Mouse (Mus musculus) T-helper 2 cell (primary cell): Measurements from ENCODE around the gene Gpr132.
"Not testable (repeated sequence)": the region's sequence is repeated elsewhere in the genome, so short reads cannot be mapped to it uniquely, and the experiment has no call there.

Experiments used
- in situ Hi-C: fragments of 300-600 bp; cut with MboI, MseI; formaldehyde crosslinking; loops from one replicate; pipeline ENCODE4 v1.15.1; 2025; ENCODE audit warnings: high pct_unique_total_duplicates

The Gpr132 gene

DNA sequence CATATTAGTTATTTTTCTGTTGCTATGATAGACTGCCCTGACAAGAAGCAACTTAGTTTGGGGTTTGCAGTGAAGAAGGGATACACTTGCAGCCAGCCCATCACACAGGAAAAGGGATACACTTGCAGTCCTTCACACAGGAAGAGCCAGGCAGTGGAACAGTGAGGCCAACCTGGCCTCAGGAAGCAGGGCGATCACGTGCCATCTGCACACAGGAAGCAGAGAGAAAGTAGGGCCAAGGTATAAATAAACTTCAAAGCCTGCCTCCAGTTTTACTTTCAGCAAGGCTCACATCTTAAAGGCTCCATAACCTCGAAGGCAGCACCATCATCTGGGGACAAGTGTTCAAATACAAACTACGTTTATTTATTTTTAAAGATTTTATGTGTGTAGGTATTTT lies 44.8 kb downstream of the Gpr132 start:
- in situ Hi-C loops: no loop called here

GRCm38 (mm10) chr12:112822676-112823075 lies 45.4 kb downstream of the Gpr132 start:
- in situ Hi-C loops: no loop called here

DNA sequence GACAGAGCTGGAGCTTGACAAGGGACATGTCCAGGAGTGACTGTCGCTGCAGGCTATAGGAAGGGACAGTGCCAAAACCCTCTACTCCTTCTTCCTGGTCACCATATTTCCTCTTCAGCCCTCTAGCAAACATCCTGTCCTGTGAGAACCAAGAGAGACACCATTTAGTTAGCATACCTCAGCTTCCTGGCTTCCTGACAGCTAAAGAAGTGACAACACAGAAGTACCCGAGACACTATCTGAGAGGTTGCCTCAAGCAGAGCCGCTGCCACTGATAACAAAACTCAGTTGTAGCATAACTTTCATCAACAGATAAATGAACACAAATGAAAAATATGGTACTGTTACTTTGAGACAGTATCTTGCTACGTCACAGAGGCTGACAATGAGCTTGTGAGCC lies 46.1 kb downstream of the Gpr132 start:
- in situ Hi-C loops: no loop called here

DNA sequence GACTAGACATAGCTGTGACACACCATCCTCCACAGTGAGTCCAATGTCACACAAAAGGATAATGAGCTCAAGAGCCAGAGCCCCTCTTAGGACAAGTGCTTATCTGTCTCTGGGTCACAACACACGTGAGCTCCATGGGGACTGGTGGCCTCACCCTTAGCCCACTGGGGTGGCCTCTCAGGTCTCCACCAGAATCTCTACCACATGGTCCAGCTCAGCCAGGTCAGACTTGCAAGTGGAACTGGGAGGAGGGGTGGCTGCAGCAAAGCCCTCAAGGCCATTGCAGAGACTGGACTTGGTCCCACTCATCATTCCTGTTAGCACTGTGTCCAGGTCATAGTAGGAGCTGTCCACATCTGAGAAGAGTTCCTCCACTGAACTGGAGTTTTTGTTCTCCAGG lies 46.8 kb downstream of the Gpr132 start:
- in situ Hi-C loops: no loop called here

DNA sequence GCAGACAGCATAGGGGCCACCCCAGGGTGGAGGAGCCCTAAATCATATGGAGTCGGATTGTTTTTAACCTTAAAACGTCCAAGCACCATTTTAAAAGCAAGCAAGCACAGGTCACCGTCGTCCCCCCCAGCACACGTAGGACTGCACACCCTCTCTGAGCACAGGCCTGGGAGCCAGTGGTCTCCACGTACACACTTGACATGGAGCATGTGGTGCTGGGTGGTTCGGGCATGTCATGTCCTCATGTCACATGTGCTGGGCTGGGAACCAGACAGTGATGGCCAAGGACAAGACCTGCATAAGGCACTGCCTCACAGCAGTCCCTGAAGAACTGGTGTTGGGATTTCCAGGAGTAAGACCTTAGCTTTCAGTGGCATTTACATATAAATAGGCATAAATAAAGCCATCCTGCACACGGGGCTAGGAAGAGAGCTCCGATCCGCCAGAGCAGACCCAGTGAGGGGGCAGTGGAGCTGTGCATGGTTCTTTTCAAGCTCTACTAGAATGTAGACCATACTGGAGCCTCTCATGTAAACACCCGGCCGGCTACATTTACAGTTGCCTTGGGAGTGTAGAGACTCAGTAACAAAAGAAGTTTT lies 47.5 kb downstream of the Gpr132 start:
- in situ Hi-C loops: no loop called here

DNA sequence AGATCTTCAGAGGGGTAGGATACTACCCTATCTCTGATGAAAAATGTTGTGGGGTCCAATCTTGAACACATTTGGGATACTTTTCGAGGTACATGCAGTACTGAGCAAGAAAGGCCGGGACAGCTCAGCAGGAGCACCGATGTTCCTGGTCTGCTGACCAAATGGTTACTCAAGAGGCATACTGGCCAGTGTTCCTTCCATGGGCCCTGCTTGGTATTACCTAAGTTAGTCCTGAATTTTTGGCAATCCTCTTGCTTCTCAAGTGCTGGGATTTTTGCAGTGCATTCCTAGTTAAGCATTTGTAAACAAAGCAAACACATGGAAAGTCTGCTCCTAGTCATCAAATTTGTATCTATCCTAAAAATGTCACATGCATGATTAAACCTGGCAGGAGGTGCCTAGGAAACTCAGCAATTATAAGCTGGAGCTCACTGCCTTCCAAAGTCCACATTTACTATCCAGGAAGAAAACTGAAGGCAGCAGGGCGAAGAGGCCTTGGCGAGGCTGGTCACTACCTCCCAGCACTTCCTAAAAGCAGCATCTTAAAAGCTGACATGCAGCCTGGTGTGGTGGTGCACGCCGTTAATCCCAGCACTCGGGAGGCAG lies 48.9 kb downstream of the Gpr132 start:
- in situ Hi-C loops: no loop called here

DNA sequence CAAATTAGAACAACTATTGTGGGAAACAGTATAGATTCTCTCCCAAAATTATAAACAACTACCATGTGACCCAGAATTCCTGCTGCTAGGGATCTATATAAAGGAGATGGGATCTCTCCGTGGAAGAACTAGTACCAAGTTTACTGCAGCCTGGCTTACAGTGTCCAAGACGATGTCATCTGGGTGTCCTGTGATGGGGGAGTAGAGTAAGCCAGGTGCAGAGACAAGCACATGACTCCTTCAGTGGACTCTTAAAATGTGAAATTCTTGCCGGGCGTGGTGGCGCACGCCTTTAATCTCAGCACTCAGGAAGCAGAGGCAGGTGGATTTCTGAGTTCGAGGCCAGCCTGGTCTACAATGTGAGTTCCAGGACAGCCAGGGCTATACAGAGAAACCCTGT lies 51.2 kb downstream of the Gpr132 start:
- in situ Hi-C loops: not testable (repeated sequence)

DNA sequence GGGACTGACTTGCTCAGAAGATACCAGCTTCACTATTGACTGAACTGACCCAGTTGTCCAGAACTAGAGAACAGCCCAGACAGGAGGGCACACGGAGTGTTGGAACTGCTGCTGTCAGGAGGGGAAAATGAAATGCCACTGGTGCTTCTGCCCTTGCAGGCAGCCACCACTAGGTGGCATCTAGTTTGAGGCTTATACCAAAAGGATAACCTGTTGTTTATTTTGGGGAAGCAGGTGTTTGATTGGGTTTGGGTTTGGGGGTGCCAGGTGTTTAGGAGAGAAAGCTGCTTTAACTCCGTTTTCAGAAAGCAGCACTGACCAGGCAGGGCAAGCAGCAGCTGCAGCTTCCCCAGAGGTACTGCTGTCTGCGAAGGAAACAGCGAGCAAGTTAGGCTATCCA lies 51.7 kb downstream of the Gpr132 start:
- in situ Hi-C loops: no loop called here

GRCm38 (mm10) chr12:112814682-112815470 lies 53.2 kb downstream of the Gpr132 start:
- in situ Hi-C loops: no loop called here

DNA sequence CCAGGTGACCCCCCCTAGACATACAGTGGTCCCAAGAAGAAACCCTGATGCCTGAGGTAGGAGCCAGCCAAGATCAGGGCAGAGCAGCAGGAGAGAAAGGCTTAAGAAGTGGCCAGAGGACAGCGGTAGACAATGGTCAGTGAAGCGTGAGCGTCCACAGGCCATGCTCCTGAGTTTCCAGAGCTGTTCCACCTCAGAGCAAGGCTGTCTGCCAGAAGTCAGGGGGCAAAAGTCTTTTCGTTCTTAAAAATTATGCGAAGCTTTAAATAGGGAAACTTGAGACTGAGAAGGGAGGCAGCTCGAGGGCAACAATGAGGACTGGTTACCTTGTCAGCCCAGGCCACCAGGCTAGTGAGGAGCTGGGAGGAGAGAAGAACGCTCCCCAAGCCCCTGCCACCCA lies 54.7 kb downstream of the Gpr132 start:
- in situ Hi-C loops: no loop called here

DNA sequence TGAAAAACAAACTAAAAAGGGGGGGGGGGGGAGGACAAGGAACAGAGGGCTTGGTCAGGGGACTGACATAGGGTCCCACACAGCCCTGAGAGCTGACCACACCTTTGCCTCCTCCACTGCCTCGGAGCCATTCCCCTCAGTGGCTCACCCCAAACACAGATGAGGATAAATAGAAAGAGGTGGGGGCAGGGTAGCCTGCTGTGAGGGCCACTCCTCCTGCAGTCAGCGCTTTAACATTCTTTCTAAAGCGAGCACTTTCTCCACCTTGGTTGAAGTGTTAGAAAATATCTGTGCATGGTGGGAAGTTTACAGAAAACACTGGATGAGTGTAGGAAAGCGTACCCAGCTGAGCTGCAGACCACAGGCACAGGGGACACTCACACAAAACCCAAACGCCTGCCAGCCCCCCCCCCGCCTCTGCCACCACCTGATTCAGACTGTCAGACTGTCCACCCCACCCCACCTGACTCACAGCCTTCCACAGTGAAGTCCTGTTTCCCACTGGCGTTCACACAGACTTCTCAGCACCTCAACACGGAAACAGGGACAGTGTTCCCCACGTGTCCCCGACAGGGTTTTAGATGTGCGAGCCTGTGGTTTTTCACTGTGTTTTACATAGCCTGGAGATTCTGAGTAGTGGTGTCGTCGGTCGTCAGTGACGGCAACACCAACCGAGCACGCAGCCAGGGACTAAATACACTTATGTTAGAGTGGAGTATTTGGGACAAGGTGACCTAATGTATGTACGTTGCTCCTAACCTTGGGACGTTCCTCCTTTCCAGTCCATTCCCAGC lies 57.7 kb downstream of the Gpr132 start:
- in situ Hi-C loops: no loop called here

- in situ Hi-C loops: loop anchor here (5.0 to 10.0 kb wide), 3 partner anchors 67 to 135 kb away; partner anchors contain the start of gene Nudt14
Observed at GRCm38 (mm10) chr12:112809641-112810040, 58.4 kb downstream of the Gpr132 start.

- in situ Hi-C loops: loop anchor here (5.0 to 10.0 kb wide), 3 partner anchors 66 to 136 kb away; partner anchors contain the start of gene Nudt14
Observed at GRCm38 (mm10) chr12:112808587-112809364, 59.3 kb downstream of the Gpr132 start, which contains the start of gene Clba1. Gene Clba1, plus strand, starts transcription at chr12:112808937.

GRCm38 (mm10) chr12:112808212-112808586 lies 59.8 kb downstream of the Gpr132 start:
- in situ Hi-C loops: loop anchor here (5.0 to 10.0 kb wide), 3 partner anchors 66 to 137 kb away; partner anchors contain the start of gene Nudt14

DNA sequence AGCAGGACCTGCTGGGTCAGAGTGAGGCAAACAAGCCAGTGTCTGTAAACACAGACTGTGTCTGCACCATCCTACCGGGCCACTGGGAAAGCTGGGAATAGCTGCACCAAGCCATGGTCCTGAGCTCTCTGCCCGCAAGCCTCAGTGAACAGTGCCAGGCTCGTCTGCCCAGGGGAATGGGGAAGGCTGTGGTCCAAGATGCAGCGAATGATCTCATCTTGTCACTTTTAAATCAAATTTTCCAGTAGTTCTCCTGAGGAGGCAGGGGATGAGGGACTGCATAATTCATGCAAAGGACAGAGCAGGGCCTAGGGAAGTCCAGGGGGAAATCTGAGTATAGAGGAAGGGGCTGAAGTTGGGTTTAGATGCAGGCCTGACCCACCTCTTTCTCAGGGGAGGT lies 60.2 kb downstream of the Gpr132 start:
- in situ Hi-C loops: loop anchor here (5.0 to 10.0 kb wide), 3 partner anchors 65 to 137 kb away; partner anchors contain the start of gene Nudt14

DNA sequence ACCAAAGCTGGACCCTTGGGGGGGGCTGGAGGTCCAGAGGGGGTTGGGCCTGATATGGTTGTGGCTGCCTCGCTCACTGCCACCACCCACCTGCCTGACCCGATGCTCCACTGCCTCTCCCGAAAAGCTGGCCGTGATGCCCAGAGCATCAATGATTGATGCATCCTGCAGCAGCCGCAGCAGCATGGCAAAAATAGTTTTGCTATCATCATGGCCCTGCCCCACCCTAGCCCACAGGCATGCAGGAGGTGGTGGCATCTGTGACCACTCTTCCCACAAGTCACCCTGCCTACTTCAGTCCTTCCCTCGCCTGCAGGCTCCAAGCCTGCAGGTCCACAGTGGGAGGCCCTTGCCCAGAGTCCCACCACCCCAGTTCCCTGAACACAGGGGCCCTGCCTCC lies 62.0 kb downstream of the Gpr132 start:
- in situ Hi-C loops: loop anchor here (5.0 to 10.0 kb wide), 3 partner anchors 64 to 139 kb away; partner anchors contain the start of gene Nudt14

DNA sequence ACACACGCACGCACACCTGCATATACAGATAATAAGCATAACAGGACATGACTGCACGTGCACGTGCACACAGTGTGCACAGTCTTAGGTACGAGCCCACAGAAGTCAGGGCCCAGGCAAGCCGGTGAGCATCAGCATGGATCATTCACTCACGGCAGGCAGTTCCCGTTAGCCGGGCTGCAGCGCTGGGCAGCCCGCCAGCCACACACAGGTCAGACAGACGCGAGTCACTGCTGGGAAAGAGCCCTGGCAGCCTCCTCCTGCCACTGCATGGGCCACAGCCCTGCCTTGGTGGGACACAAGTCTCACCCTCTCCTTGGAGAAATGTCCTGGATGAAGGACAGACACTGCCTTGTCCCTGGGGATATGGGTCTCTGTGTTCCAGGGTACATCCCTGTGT lies 64.0 kb downstream of the Gpr132 start:
- in situ Hi-C loops: loop anchor here (5.0 to 10.0 kb wide), 2 partner anchors 48 to 141 kb away; partner anchors contain the start of gene Nudt14

DNA sequence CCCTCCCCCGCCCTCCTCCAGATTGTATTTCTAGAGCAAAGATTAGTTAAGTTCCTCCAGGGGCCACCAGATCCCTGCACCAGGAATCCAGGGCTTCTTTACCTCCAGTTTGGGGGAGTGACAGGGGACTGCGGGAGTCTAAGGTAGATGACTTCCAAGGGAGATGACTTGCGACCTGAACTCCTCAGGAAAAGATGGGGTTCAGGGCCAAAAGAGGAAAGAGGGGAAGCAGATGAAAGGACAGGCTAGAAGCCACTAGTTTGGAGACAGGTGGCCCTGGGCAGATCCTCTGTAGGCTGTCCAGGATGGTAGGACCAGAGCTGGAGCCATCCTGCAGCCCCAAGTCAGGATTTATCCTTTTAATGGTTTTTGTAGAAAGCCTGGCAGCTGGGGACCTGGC lies 65.1 kb downstream of the Gpr132 start:
- in situ Hi-C loops: loop anchor here (5.0 to 10.0 kb wide), 2 partner anchors 49 to 142 kb away; partner anchors contain the start of gene Nudt14

GRCm38 (mm10) chr12:112801864-112802846 lies 65.9 kb downstream of the Gpr132 start, which contains the start of gene Ahnak2:
Gene Ahnak2, minus strand, starts transcription at chr12:112802657.
- in situ Hi-C loops: loop anchor here (5.0 to 10.0 kb wide), 2 partner anchors 50 to 143 kb away; partner anchors contain the start of gene Nudt14
